Mouse (Mus musculus) gastrocnemius, postnatal 14 days (tissue): Measurements from ENCODE around the gene Stk16. TPM values are rescaled to one million over a fixed set of nuclear protein-coding genes. Genes with fewer than 3 reads are reported as not detected.
A peak's percentile ranks its signal among the peaks of the same experiment; 100 is the strongest.
"Not testable (repeated sequence)": the region's sequence is repeated elsewhere in the genome, so short reads cannot be mapped to it uniquely, and the experiment has no call there.

Source experiments
- DNase-seq: peaks from one replicate; pipeline ENCODE4 v3.0.0; 2021; ENCODE audit warnings: mixed read lengths
- intact Hi-C: fragments of 180-260 bp; cut with DNase I; formaldehyde crosslinking; loops from one replicate; pipeline ENCODE4 v1.15.1; 2025; ENCODE audit warnings: low total_unique reads
- total RNA-seq, 2 experiments: library from RNA; stranded (reverse); gene quantifications; 2 replicates each; pipeline ENCODE4 v1.2.3; 2021

Stk16 gene
- total RNA-seq, 2 experiments from 2014 or later: 27.2 to 28.2 TPM

DNA sequence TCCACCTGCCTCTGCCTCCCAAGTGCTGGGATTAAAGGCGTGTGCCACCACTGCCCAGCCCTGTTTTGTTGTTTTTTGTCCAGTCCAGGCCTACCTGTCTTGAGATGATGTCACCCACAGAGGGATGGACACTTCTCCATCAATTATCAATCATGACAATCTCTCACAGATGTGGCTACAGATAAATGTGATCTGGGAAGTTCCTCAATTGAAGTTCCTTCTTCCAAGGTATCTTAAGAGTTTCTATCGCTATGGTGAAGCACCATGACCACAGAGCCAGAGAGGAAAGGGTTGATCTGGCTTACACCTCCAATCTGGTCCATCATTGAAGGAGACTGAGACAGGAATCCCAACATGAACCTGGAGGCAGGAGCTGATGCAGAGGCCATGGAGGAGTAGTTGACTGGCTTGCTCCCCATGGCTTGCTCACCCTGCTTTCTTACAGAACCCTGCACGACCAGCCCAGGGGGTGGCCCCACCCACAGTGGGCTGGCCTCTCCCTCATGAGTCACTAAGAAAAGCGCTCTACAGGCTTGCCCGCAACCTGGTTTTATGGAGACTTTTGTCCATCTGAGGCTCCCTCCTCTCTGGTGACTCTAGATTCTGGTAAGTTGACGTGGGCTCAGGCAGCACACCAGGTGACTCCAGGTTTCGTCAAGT is 19.8 kb downstream of the Stk16 start:
- intact Hi-C loops: no loop called here
- DNase-seq: no peak

DNA sequence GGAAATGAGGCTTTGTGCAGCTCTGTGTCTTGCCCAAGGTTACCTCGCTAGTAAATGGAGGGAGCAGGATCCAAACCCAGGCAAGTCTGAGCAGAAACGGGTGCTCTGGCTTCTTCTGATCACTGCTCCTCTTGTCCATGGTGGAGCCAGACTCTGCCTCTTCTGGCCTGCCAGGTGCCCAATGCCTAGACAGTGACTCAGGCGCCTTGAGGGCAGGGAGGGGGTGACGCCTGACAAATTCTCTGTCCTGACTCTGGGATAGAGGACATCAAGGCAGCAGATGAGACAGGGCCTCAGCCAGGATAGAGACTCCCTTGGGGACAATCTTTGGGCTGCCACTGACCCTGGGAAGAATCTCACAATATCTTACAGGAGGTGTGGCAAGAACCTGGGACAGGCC is 20.6 kb downstream of the Stk16 start:
- DNase-seq: no peak

DNA sequence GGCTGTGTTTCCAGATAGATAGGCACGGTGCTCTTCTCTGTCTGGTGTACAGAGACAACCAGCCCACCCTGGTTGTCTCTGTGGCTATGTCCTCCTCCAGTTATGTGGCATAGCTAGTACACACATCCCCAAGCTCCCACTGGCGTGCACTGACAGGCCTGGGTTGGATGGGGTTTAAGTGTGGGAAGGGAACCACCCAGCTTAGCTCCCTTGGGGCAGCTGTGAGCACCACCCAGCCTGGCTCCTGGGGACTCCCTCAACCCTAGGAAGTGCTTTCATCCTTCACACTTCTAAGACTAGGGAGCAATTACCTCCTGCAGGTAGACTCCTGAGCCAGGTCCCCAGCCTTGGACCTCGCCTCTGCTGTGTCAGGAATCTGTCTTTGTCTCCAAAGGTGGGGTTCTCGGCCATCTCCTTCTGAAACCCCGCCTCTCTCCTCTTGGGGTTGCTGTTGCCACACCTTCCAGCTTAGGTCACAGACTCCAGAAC is 21.1 kb downstream of the Stk16 start, which contains the start of gene A630095N17Rik:
A630095N17Rik (minus strand) TSS at position 439 of the 489 bp plus-strand sequence.
- no peak for DNase-seq
- intact Hi-C loops: no loop called here

More for the DNA sequence above, 20.6 kb downstream of the Stk16 start:
- intact Hi-C loops: no loop called here

DNA sequence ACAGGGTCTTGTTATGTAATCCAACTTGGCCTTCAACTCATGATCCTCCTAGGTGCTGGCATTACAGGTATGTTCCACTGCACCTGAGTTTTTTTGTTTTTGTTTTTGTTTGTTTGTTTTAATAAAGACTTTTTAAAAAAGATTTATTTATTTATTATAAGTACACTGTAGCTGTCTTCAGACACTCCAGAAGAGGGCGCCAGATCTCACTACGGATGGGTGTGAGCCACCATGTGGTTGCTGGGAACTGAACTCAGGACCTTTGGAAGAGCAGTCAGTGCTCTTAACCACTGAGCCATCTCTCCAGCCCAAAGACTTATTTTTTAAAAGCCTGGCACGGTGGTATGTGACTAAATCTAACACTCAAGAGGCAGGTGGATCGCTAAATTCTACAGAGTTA is 21.9 kb downstream of the Stk16 start:
- DNase-seq, intact Hi-C loops: not testable (repeated sequence)

DNA sequence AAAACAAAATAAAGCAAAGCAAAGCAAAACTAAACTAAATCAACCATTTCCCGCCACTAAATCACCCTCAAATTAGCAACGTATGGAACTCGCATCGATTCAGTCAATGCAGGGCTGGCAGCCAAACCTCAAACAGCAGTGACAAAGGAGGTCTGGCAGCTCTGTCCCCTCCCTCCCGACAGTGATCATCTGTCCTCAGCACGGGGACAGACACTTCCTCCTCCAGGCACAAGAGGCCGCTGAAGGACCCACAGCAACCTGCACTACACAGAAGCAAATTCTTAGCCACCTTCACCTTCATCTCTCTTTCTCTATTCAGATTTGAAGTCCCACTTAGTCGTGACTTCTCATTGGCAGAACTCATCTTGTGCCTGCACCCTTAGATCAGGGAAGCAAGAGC is 24.0 kb downstream of the Stk16 start:
- intact Hi-C loops: no loop called here
- peak; percentile 42 for DNase-seq

DNA sequence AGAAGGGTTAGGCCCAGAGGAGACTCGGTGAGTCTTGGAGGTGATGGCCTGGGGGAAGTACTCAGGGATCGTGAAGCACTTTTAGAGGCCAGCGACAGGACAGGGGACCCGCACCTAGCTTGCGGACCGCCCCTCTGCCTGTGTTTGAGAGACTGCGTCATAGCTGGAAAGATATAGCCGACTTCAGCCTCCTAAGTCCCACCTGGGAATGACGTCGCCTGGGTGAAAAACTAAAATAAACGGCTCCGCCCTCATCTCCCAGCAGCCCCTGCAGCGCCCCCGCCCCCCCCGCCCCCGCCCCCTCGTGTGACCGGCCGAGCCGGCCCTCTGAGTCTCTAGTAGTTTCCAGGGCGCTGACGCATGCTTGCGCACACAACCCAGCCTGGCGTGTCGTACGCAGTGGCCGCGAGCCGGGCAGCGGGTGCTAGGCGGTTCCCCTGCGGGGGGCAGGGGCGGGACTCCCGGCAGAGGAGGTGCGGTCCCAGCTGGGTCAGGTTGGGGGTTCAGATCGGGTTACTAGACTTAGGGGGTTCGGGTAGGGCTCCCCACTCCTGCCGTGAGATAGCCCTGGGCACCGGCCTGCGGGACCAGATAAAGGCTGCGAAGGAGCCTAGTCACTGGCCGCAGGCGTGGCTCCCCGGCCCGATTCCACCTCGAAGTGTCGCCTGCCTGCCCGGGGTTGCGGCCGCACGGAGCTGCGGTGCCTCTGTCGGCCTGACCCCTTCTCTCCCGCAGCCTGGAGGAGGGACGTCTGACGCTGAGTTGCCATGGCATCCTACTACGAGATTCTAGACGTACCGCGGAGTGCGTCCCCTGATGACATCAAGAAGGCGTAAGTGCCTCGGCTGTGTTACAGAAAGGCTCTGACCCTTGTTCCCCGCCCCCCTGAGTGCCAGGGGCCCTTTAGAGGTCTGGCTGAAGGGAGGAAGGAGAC is 25.7 kb downstream of the Stk16 start, which contains the start of gene Dnajb2:
Dnajb2 (plus strand) TSS at position 290 of the 934 bp plus-strand sequence.
- intact Hi-C loops: no loop called here
- DNase-seq: peak; percentile 88

DNA sequence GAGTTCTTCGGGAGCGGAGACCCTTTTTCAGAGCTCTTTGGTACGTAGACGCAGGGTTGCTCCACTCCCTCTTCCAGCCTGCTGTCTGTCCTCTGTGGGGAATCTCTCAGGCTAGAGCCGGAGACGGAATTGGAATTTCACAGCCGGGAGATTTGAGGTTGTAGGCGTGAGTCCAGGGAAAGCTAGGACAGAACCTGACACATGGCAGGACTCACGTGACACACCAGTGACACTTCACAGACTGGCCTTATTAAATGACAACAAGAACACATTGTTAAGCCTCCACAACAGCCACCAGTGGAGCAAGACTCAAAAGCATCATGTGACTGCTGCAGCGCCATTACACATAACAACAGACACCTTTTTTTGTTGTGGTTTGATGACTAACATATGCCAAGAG is 29.0 kb downstream of the Stk16 start:
- DNase-seq: no peak
- intact Hi-C loops: no loop called here

DNA sequence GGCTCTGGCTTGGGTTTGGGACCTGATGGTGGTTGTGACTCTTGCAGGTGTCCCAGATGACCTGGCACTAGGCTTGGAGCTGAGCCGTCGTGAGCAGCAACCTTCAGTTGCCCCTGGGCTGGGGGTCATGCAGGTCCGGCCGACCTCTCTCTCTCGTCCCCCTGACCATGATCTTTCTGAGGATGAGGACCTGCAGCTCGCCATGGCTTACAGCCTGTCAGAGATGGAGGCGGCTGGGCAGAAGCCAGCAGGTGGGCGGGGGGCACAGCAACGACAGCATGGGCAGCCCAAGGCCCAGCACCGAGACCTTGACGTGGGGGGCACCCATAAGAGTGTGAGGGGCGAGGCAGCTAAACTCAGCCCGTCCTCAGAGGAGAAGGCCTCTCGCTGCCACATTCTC is 32.8 kb downstream of the Stk16 start:
- DNase-seq: no peak
- intact Hi-C loops: no loop called here

DNA sequence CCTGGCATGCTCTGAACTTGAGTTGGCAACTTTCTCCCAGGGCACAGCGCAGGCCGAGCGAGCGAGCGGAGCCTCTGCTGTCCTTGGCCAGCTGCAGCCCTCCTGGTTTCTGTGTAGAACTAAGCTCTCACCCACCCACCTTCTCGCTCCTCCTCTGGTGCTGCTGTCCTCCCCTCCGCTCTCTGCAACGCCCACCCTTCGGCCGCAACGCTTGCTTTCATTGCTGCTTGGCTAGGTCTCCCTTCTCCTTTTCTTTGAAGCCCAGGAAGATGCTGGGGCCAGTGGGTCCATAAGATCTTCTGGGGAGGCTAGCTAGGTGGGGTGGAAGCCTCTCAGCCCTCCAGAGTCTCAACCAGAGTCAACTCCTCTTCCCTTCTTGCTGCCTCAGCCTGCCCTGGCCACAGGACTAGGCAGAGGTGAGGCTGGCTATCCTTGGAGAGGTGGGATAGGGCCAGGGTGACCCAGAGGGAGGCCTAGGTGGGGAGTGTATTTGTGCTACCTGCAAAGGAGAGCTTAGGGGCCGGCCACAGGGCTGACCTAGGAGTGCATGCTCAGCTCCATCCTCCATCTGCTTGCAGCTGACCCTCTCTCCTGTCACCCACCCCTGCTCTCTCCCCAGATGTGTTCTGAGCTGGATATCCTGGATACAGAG is 33.7 kb downstream of the Stk16 start:
- no peak for DNase-seq
- intact Hi-C loops: no loop called here

DNA sequence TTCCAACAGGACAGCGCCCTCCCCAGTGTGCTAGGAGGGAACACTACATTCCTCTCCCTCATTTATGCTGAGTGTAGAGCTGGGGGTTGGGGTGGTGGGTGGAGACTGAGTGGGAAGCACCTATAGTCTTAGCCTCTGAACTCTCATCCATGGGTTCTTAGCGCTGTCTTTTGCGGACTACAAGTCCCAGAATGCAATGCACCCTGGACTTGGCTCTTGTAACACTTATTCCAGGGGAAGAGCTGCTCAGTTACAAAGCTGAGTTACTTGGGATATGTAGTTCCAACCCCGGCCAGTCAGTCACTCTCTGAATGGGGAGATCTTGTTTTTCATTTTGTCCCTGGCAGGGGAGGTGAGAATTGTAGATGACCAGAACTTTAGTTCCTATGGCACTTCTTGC is 34.2 kb downstream of the Stk16 start:
- intact Hi-C loops: no loop called here
- no peak for DNase-seq

DNA sequence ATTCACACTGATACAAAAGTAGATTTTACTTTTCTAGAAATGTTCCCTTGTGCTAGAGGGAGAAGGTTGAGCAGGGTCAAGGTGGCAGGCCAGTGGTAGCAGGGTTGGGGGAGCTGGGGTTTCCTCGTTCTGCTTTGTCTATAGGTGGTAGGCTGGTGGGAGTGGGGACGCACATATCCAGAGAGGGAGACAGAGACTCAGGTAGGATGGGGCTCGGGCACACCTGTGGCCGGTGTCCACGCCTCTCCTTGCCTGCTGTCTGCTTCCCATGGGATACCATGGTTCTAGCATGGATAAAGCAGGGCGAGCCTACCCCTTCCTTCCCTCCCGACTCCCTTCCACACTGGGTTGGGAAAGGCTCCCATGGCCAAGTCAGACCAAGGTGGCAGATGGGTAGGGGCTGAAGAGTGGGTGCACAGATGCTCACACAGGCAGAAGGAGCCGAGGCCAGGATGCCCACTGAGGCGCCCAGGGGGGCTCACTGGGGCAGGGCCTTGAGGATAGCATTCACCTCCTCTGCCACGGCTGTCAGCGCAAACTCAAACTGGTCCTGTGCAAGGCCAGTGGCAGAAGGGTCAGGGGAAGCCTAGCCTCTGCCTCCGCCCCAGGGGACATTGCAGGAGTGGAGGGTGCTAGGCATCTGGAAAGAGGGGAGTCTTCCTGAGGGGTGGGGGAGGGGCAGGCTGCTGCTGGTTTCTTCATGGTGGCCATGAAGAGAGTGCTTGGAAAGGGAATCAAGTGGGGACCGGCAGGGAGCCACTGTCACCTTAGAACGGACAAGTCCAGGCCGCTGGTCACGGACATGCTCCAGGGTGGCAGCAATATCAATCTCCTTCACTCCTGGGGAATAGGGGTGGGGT is 36.7 kb downstream of the Stk16 start:
- DNase-seq: no peak
- intact Hi-C loops: no loop called here

DNA sequence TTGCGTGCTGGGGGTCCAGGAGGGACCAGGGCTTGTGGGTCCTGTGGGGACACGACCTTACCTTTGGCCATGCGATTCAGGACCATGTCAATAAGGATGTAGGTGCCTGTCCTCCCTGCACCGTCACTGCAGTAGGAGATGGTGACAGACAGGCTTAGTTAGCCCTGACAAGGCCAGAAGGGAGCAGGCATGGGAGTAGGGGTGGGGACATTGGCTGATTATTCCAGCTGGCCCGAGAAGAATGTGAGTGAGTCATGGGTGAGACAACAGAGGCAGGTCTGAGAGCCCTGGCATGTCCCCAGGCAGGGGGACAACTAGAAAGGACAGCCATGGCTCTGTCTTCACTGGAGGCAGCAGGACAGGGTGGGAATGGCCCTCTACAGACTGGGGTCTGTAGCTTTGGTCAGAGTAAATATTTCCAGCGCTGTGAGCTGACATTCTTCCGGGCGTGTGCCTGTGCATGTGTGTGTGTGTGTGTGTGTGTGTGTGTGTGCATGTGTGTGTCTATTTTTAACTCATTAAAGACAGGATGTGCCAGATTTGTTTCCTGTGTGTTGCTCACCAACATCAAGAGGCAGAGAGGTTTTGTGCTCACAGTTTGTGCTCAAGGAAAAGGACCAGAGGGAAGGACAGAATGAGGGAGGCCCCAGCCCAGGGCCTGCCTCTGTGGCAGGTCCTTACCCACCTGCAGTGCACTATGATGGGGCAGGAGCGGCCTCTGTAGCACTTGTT is 37.6 kb downstream of the Stk16 start:
- DNase-seq: peak; percentile 61
- intact Hi-C loops: no loop called here

DNA sequence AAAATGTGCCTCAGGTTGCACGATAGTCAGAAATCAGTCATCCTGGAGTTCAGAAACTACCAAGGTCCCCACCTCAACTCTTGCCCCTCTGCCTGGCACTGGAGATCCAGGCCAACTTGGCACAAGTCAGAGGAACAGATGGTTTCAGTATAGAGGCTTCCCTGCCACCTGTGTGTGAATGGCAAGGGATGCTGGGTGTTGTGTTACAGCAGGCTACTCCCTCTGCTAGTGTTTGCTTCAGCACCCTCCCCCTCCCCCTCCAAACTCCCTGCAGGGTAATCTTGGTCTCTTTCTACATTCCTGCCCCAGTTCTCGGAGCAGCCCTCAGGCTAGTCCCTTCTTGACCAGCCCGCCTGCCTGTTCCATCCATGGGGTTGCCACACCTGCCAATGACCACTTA is 39.9 kb downstream of the Stk16 start:
- intact Hi-C loops: no loop called here
- no peak for DNase-seq

DNA sequence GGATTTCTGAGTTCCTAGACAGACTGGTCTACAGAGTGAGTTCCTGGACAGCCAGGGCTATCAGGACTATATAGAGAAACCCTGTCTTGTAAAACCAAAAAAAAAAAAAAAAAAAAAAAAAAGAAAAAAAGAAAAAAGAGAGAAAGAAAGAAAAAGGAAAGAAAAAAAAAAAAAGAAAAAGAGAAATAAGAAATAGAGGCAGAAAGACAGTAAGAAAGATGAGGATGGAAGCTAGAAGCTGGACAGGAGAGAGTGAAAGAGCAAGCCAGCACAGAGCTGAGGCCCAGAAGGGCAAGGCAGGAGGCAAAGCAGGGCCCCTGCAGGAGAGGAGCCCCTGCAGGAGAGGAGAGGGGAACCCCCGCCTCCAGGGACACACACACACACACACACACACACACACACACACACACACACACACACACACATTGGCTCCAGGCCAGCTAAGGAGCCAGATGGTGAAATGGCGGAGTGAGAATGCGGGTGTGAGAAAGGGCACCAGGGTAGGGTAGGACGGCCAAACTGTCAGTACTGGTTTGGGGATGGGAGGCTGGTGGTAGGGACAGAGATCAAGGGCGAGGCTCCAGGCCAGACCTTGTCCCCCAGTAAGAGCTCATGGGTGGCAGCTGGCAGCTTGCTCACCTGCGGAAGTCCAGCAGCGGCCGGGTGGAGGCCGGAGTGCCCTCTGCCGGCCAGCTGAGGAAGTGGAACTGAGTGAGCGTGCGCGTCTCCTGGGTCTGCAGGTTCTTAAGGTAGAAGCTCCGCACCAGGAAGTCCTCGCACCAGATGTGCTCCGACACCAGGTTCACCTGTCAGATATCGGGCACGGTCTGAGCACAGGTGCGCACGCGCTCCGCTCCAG is 40.7 kb downstream of the Stk16 start:
- intact Hi-C loops: no loop called here

DNA sequence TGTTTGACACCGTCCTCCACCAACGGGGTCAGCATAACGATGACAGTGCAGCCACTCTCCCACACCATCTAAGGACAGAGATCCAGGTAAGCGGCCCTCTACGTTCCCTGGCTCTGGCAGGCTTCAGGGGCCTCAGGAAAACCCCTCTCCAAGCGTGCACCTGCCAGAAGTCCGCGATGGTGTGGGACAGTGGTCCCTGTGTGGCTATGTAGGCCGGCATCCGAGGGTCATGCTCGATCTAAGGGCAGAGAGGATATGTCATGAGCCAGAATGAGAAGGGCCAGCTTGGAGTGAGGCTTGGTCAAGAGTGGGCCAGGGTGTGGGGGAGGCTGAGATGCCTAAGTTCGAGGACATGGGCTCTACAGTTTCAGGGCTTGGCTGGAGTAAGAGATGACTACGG is 41.7 kb downstream of the Stk16 start:
- no peak for DNase-seq
- intact Hi-C loops: no loop called here

More for the DNA sequence above, 40.7 kb downstream of the Stk16 start:
- peak; percentile 76 for DNase-seq

DNA sequence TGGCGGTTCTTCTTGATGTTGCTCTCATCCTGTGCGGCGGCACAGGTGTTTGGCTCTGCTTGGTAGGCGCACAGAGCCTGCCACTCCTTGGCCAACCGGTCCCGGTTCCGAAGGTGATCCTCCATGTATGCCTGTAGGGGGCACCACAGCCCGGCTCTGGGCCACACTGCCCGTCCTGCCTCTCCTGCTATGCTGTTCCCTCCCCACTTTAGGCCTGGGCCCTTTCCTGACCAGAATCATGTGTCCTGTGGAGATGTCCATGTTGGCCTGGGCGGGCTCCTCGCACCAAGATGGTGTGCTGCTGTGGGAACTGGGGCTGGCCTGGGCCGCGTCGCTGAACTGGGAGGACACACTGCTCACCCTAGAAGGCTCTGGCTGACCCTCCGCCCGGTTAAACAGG is 42.4 kb downstream of the Stk16 start:
- intact Hi-C loops: no loop called here
- no peak for DNase-seq

DNA sequence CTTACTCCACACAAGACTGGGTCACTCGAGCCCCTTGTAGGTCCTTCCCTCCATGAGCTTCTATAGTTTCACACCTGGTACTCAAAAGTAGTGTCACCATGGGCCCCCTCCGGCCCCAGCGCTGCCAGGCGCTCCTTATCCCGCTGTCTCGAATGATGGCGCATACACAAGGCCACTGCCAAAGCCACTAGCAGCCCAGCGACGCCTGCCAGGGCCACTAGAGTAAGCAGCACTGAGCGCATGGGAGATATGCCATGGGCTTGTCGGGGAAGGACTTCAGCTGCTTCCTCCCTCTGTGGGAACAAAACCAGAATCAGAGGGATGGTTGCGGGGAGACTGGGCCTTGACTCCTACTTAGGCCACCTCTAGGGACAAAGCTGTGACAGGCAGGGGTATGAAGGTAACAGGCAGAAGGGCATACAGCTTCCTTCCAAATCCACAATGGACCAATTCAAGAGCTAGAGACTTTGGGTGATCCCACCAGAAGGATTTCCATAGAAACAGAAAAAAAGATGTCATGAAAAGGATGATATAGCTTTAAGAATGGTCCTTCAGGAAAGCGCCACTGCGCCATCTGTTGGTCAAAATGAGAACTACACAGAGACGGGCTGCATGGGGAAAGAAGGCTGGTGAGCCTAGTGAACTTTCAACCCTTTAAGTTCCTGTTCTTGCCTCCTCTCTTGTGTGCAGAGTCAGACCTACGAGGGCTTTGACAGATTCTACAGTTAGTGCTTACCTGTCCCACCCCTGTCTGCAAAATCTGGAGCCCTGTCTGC is 43.4 kb downstream of the Stk16 start:
- intact Hi-C loops: no loop called here
- DNase-seq: peak; percentile 74
